Mouse (Mus musculus) CD4-positive, CD25-positive, alpha-beta regulatory T cell, adult 2 months (primary cell): Measurements from ENCODE around the gene Aff4.
"Not testable (repeated sequence)": the region's sequence is repeated elsewhere in the genome, so short reads cannot be mapped to it uniquely, and the experiment has no call there.

Source experiments
- DNase-seq: peaks from one replicate; pipeline ENCODE4 v3.0.0-alpha.2; 2012; ENCODE audit warnings: low read depth, low spot score

Aff4 gene

DNA sequence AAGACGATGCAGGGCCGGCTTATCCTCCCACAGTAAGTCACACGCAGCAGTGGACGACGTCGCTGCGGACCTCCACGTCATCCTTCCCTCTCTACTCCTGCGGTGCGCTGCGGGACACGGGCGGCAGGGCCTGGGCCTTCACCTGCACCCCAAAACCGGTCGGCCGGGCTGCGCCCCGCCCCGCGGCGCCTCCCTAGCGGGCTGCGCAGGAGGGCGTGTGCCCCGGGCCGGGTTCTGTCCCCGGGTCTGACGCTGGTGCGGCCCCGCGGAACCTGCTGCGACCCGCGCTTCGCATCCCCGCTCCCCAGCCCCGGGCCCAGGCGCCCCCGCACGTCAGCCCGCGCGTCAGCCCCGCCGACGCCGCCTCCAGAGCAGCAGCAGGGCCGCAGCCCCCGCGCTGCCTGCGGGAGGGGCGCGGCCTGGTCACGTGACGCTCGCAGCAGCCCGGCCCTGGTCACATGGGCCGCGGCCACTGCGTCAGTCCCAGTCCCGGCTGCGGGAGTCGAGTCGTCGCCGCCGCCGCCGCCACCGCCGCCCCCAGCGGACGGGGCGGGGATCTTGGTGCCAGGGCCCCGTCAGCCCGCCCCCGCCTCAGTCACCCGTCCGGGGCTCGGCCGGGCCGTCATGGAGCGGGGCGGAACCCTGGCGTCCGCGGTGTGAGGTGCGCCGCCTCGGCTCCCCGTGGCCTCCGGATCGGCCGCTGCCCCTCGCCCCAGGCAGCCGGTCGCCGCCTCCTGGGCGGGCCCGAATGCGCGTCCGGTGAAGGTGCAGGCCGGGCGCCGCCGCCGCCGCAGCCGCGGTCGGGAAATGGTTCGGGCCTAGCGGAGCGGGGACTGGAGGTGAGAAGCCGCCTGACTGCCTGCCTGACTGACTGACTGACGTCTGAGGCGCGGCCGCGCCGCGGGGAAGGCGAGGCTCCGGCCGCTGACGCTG lies at the start of gene Aff4:
Gene Aff4 (plus strand): TSS at position 543 of the 933 bp plus-strand sequence.
- DNase-seq = peak; percentile 96

DNA sequence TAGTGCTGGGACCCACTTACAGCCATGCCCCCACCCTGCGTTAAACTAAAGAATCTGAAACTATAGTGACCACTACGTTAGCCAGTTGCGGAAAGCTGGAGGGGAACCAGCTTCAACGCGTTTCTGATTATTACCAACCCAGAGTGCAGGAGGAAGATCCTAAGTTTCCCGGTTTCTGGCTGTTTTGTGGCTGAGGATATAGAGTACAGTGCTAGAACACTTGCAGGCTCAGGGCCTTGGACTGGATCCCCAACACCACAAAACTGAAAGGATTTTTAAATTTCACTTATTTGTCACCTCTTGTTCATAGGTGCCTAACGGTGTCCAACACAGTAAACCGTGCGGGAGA lies 49.5 kb upstream of the Aff4 start:
- peak; percentile 13 for DNase-seq

DNA sequence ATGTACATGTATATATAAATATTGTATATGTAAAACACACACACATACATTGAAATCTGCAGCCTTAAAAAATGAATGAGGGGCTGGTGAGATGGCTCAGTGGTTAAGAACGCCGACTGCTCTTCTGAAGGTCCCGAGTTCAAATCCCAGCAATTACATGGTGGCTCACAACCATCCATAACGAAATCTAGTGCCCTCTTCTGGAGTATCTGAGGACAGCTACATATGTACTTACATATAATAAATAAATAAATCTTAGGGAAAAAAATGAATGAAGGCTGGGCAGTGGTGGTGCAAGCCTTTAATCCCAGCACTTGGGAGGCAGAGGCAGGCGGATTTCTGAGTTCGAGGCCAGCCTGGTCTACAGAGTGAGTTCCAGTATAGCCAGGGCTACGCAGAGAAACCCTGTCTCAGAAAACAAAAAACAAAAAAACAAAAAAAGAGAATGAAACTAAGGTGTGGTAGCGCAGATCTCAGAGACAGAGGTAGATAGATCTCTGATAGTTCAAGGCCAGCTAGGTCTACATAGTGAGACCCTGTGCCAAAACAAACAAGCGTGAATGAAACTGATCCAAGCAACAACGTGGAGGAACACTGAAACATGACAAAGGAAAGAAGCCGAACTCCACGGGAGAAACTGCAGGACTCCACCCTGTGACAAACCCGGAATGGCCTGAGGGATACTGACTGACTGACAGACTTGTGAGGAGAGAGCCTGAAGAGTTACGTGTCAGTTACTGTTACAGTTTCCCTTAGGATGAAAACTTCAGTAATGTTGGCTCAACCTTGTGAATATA lies 46.4 kb upstream of the Aff4 start:
- peak; percentile 35 for DNase-seq

DNA sequence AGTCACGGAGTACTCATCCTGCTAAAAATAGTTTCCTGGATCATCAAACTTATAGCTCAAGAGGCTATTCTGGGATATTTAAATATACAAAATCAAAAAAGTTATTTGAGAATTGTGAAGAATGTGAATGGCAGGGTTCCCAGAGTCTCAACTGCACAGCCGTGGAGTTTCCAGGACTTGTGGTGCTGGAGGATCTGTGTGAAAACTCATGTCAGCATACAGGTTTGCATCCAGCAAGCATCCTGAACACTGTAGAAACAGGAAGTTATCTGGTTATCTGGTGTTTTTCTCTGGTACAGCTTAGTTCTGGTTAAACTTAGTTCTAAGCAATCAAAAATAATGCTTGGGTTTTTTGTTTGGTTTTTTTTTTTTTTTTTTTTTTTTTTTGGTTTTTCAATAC lies 43.7 kb upstream of the Aff4 start:
- DNase-seq = no peak

DNA sequence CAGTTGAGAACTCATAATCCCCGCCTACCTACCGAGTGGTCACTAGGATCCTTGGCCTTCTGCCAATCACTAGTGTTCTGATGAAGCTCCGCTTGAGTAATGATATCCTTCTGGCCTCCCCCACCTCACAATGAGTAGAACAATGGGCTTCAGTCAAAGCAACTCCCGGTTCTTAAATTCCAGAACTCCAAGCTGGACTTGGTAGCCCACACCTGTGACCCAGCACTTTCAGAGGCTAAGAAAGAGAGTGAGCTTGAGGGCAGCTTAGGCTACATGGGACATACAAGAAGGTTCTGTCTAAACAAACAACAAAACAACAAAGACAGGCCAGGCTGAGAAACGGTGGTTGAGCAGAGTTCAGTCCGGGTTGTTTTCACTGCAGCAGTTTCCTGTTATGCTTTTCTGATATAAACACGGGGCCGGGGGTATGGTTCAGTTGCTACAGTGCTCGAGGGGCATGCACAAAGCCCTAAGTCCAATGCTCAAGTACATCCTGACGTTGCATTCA lies 43.0 kb upstream of the Aff4 start:
- DNase-seq = peak; percentile 24

DNA sequence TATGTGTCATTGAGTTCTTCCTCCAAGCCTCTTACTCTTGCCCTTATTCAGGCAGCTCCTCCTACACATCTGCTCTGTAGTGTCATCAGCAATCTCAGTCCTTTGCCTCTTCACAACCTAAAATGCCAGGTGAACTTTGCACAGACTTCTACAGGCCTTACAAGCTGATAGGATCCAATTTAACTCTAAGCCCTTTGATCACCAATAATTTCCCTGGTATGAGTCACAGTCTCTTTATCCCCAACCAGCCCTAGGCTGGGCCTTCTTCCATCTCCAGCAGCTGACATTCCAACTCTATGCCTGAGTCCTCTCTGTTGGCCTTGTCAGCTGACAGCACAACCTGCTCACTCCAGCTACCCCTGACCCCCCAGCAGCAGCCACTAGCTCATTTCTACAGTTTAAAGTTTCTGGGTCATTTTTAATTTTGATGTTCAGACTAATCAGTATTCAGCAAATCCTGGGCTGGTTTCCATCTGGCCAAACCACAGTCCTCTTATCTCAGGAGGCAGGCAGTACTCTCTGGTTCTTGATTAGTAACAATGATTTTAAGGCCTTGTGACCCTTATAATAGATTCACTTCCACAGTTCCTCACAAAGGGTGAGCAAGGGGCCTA lies 42.3 kb upstream of the Aff4 start:
- peak; percentile 13 for DNase-seq

DNA sequence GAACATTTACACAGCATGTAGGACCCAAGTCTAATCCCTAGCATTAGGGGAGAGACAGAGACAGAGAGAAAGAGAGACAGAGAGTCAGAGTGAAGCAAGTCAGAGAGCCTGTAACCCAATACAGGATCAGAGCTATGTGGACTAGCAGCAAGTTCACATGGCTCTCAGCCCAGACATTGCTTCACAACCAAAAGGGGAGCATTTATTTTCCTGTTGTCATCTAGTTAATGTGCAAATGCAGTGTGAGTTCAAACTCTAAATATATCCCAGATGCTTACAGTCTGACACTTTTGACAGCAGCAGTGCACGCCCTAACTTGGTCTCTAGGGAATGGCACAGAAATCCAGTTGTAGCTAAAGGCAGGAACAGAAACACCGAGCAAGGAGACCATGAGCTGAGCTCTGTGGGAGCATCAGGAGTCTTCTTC lies 41.7 kb upstream of the Aff4 start:
- DNase-seq = no peak

DNA sequence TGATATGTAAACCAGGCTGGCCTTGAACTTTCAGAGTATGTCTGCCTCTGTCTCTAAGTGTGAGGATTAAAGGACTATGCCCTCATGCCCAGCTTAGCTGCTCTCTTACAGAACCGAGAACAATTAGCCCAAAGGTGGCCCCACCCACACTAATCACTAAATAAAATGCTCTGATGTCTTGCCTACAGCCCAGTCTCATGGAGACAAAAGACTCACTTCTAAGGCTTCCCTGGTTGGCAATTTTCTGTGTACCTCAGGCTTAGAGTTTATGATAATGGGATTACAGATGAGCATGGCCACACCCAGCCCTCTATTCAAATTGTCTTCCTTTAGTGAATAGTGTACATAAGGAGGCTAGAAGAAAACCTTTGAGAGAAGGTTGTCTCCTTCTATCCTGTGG lies 39.2 kb upstream of the Aff4 start:
- no peak for DNase-seq

DNA sequence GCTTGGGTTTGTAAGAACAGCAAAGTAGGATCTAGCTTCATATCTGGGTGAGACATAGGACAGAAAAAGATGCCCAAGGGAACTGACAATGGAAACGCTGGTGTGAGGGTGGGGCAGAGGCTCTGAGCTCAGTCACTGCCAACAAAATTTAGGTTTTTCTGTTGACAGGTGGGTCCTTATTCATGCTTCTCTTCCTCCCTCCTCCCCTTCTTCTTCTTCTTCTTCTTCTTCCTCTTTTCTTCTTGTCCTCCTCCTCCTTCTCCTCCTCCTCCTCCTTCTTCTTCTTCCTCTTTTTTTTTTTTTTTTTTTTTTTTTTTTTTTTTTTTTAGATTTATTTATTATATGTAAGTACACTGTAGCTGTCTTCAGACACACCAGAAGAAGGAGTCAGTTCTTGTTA lies 37.8 kb upstream of the Aff4 start:
- DNase-seq = not testable (repeated sequence)

DNA sequence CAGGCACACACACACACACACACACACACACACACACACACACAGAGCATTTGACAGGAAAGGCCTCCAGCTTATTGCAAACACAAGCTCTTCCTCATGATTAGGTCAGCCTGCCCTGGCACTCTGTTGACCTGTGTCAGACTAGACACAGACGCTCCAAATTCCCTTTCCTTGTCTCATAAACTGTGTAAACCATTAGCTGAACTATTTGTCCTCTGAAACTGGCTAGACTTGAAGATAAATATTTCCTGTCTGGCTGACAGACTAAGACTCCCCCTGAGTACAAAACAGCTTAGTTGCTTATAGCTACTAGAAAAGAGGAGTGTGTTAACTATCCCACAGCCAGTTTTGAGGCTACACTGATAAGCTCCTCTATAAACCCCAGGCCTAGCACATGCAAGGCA lies 35.9 kb upstream of the Aff4 start:
- DNase-seq = no peak

DNA sequence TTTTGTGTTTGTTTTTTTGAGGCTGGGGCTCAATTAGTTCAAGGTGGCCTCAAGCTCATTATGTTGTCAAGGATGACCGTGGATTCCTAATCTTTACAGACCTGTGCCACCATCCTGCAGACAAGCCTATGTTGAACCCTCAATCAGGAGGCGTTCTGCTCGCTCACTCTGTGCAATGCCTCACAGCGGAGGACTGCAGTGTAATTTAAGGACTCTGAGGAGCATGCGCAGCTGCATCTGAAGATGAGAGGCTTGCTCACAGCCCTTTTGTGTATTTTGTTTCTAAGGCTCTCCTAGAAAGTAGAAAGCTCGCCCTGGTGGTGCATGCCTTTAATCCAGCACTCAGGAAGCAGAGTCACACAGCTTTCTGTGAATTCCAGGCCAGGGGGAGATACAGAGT lies 33.6 kb upstream of the Aff4 start:
- DNase-seq = no peak

DNA sequence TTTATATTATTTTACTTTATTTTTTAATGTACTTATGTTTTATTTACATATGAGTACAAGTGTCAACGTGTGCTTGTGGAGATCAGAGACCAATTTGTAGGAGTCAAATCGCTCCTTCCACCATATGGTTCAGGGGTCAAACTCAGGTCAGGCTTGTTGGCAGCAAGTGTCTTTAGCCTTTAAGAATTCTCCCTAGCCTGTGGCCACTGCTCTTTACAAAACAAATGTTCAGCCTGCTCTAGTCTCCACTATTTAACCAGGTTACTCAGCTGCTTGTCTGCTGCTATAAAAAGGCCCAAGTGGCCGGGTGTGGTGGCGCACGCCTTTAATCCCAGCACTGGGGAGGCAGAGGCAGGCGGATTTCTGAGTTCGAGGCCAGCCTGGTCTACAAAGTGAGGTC lies 32.6 kb upstream of the Aff4 start:
- no peak for DNase-seq

DNA sequence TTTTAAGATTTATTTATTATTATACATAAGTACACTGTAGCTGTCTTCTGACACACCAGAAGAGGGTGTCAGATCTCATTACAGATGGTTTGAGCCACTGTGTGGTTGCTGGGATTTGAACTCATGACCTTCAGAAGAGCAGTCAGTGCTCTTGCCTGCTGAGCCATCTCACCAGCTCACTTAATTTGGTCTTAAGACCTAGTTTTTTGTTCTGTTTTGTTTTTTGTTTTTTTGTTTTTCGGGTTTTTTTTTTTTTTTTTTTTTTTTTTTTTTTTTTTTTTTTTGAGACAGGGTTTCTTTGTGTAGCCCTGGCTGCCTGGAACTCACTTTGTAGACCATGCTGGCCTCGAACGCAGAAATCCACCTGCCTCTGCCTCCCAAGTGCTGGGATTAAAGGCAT lies 32.1 kb upstream of the Aff4 start:
- DNase-seq = not testable (repeated sequence)

DNA sequence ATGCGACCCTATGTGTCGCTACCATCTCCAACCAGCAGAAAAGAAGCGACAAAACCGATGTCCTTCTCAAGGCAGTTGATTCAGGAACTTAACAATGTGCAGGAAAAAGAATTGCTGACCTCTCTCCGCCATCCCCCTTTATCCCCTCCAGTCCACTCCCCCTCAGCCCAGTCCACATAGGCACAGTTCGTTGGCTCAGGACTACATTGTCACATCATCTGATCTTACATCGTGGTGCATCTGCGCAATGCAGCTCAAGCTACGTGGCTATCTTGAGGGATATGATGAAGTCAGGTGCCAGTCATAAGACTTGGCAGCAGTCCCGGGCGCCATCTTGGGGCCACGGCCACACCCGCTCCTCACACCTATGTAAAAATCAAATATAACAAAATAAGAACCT lies 30.8 kb upstream of the Aff4 start:
- not testable (repeated sequence) for DNase-seq

DNA sequence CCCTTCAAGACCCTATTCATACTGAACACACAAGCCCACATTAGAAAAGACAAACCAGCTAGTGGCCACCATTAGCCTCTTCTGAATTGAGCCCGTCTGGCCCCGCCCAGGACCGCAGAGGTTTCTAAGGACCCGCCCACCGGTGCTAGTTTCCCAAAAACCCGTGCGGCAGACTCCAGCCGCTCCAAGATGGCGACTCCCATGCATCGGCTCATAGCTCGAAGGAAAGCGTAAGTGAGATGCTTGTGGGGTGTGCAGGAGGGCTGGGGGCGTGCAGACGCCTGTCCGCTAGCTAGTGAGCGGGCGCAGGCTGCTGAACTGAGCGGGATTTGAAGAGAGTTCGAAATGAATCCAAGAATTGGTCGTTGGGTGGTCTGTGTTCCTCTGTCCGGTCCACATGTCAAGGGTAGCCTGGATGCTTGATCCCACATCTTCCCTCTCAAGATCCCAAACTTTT lies 26.1 kb upstream of the Aff4 start, which contains the start of gene Zcchc10:
Gene Zcchc10 (plus strand): TSS at position 168 of the 457 bp plus-strand sequence.
- peak; percentile 93 for DNase-seq

DNA sequence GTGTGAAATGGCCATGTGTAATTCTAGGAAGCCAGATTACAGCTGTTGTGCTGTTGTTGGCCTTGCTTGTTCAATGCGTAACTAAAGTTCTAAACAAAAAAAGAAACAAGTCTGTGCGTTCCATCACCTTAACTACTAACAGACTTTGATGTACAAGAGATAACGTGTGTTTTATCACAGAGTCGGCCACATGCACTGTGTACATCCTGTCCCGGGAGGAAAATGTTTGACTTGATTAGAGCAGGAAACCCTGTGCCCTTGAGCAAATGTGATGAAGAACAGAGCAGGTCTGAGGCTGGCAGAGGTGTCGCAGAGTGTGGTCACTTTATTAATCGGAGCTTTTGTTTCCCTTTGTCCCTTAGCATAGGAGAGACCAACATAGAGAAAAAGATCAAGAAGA lies 20.3 kb upstream of the Aff4 start:
- DNase-seq = peak; percentile 65

DNA sequence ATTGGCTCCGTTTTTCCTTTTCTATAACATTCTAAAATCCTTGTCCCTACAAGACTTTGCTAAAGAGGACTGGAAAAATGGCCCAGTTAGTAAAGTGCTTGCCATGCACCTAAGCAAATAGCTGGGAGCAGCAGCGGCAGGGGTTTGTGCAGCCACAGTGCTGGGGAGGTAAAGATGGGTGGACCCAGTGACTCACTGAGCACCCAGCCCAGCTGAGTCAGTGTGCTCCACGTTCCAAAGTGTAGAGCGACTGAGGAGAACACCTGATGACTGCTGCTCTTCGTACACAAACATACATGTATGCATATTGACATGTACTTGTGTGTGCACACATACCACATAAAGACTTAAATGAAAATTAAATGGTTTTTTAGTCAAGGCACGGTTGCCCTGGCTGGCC lies 19.5 kb upstream of the Aff4 start:
- no peak for DNase-seq

DNA sequence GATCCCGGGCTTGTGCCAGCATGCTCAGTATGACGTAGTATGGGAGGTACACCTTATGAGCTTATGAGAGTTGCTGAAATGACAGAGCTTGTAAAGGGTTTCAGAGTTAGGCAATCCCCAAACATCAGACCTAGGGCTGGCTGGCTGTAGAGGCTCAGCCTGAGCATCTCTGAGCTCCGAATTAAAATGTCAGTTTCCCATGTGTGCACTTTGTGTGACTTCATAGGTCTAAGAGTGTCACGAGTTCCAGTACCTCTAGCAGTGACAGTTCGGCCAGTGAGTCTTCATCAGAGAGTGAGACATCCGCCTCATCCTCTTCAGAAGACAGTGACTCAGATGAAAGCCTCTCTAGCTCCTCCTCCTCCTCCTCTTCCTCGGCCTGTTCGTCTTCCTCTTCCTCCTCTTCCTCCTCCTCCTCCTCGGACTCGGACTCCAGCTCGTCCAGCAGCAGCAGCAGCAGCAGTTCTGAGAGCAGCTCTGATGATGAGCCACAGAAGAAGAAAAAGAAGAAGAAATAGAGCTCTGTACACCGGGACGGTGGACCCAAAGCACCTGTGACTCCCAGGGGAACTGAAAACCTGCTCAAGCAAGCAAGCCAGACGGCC lies 18.5 kb upstream of the Aff4 start:
- no peak for DNase-seq

DNA sequence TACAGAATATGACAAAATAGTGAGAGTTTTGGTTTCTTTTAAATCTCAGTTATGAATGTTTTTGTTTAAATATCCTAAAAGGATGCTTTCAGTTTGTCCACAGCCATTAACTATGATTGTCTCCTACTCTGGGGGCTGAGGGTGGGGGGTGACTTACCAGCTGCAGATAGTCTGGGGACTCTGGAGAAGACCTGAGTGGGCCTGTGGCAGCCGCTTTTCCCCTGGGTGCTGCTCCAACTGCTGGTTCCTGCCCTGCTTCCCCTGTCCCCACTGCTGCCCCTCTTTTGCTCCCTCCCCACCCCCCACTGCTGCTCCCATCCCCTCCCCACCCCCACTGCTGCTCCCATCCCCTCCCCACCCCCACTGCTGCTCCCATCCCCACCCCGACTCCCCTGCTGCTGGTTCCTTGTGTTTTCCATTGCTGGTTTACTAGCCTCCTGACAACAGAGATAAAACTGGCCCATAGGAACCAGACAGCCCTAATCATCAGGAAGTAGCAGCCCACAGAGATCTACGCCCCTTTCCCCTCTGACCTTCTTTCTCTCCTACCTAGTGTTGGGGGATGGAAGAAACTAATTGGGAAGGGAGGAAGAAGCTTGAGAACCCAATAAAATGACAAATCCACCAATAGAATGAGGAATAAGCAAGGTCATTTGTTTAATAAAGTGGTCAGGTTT lies 15.0 kb upstream of the Aff4 start:
- no peak for DNase-seq

DNA sequence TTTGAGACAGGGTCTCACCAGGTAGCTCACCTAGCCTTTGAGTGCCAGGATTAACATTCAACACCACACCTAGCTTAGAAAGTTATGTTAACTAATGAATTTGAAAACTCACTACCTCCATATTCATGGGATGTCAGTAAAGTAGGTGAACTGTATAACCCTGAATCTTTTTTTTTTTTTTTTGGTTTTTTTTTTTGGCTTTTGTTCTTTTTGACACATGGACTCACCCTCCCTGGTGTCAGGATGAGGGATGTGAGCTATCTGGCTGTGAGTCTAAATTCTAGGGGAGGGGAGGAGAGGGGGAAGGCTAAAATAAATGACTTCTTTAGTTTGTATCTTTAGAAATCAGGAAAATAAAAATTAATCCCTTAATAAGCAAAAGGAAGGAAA lies 14.5 kb upstream of the Aff4 start:
- no peak for DNase-seq

DNA sequence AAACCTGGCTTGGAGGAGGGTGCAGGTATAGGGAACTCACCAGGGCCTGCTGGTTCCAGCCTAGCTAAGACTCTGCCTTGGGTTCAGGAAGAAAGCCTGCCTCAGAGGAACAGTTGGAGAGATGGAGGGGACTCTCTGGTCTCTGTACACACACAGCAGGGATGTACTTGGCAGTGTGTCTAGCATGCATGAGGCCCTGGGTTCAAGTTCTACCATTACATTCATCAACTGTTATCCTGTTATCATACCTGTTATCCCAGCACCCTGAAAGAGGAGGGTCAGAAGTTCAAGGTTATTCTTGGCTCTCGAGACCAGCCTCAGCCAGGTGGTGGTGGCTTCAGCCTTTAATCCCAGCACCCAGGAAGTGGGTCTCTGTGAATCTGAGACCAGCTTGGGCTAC lies 13.7 kb upstream of the Aff4 start:
- DNase-seq = no peak
